Mouse (Mus musculus): ENCODE measurements around the gene Ugt1a8. TPM values are rescaled to one million over a fixed set of nuclear protein-coding genes. Genes with fewer than 3 reads are reported as not detected.
"Not testable (repeated sequence)": the region's sequence is repeated elsewhere in the genome, so short reads cannot be mapped to it uniquely, and the experiment has no call there.

Gene Ugt1a8
- total RNA-seq, 2 experiments from 2014 or later: not detected

- not testable (repeated sequence) for DNase-seq (ENCODE audit: low spot score in 2 of 2)
These were observed 21.5 kb downstream of the Ugt1a8 start for GRCm38 (mm10) chr1:88109027-88109557.

DNA sequence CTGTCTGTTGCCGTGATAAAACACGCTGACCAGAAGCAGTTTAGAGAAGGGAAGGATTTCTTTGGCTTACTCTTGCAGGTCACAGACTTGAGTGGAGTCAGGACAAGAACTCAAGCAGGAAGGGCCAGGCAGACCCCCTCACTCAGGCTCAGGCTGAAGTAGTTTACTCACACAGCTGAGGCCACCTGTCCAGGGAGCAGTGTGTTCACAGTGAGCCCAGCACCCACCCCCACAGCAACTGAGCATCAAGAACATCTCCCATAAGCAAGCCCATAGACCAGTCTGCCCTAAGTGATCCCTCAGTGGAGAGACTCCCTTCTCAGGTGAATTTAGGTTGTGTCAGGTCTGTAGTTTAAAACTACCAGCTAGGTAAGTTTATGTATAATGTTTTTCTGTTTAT lies 22.0 kb downstream of the Ugt1a8 start:
- DNase-seq (ENCODE audit: low spot score in 2 of 2): not testable (repeated sequence)

- not testable (repeated sequence) for DNase-seq (ENCODE audit: low spot score in 2 of 2)
These were observed 25.2 kb downstream of the Ugt1a8 start for GRCm38 (mm10) chr1:88112769-88113168.

GRCm38 (mm10) chr1:88120550-88120949 lies 32.9 kb downstream of the Ugt1a8 start:
- not testable (repeated sequence) for DNase-seq (ENCODE audit: low spot score in 2 of 2)

DNA sequence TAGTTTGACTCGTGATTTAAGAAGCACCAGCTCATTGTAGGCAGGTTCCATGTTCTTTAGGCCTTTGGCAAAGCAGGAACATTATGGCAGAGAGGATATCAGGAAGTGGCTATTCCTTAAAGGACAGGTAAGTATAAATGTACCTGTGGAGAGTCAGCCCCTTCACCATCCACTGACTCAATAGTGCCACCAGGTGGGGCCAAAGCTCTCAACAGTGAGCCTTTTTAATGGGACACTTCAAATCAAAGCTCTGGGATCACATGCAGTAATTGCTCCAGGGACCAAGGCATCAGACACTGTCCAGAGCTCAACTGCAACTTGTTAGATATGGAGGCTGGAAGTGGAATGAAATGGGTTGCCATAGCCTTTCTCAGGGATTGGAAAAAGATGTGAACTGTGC lies 33.9 kb downstream of the Ugt1a8 start:
- not testable (repeated sequence) for DNase-seq (ENCODE audit: low spot score in 2 of 2)

GRCm38 (mm10) chr1:88125827-88126360 lies 38.3 kb downstream of the Ugt1a8 start:
- not testable (repeated sequence) for DNase-seq (ENCODE audit: low spot score in 2 of 2)

GRCm38 (mm10) chr1:88129091-88129490 lies 41.5 kb downstream of the Ugt1a8 start:
- DNase-seq (ENCODE audit: low spot score in 2 of 2): not testable (repeated sequence)

GRCm38 (mm10) chr1:88130223-88130622 lies 42.6 kb downstream of the Ugt1a8 start:
- not testable (repeated sequence) for DNase-seq (ENCODE audit: low spot score in 2 of 2)

- DNase-seq (ENCODE audit: low spot score in 2 of 2): no peak
These were observed 46.4 kb downstream of the Ugt1a8 start for GRCm38 (mm10) chr1:88133908-88134456.

DNA sequence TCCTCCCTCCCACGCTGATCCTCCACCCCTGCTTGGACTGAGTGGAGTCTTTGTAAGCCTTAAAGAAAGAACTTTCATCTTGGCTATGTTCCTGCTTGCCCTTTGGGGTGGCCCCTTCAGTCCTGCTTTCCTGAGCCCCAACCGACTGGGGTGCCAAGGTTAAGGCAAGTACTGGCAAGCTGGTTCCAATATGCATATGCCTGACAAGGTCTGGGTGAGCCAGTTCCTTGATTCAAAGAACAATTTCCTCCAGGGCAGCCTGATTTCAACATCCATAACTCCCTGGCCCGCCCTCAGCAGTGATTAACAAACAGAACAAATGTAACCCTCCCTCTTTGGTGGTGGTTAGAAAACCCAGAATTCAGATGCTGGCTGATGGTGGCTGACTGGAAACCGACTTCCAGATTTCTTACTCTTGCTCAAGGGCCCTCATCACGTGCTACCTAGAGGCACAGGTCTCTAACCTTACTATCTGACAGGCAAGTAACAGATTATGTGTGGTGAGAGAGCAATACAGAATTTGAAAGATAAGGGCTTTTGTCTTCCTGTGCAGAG lies 46.9 kb downstream of the Ugt1a8 start, which contains the start of gene Ugt1a6a:
Gene Ugt1a6a (plus strand): TSS at position 353 of the 555 bp plus-strand sequence.
- DNase-seq (ENCODE audit: low spot score in 2 of 2): peak in 1 of 2 experiments; percentile 21

GRCm38 (mm10) chr1:88135229-88135904 lies 47.8 kb downstream of the Ugt1a8 start:
- not testable (repeated sequence) for DNase-seq (ENCODE audit: low spot score in 2 of 2)

DNA sequence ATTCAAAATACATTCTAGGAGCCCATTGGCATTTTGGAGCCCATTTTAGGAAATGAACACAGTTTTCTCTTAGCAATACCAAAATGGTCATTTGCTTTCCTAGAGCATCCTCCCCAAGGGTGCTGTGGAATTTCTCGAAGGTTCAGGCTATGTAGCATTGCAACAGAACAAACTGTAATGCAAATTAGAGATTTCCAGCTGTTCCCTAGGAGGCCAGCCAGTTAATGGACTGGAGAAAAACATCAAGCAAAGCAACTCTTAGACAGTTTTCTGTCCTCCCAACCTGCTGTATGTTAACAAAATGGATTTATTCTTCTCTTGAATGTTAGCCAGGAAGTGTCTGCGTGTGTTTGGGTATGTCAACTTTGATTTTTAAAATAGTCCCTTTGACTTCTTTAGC lies 49.0 kb downstream of the Ugt1a8 start:
- no peak for DNase-seq (ENCODE audit: low spot score in 2 of 2)

GRCm38 (mm10) chr1:88137264-88137663 lies 49.7 kb downstream of the Ugt1a8 start:
- no peak for DNase-seq (ENCODE audit: low spot score in 2 of 2)

DNA sequence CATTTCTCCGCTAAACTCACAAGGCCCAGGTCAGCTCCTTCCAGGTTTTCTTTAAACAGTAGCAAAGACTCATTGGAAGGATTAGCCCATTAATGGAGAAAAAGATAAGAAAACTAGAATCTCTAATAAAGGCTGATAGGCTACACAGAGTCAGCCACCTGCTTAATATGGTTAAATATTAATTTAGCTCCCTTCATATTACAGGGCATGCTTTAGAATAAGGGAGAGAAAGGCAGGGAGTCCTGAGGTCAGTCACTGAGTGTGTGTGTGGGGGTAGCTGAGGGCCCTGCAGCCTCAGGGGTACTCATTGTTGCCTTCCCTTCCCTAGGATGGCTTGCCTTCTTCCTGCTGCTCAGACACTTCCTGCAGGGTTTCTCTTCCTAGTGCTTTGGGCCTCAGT lies 50.5 kb downstream of the Ugt1a8 start:
- no peak for DNase-seq (ENCODE audit: low spot score in 2 of 2)

DNA sequence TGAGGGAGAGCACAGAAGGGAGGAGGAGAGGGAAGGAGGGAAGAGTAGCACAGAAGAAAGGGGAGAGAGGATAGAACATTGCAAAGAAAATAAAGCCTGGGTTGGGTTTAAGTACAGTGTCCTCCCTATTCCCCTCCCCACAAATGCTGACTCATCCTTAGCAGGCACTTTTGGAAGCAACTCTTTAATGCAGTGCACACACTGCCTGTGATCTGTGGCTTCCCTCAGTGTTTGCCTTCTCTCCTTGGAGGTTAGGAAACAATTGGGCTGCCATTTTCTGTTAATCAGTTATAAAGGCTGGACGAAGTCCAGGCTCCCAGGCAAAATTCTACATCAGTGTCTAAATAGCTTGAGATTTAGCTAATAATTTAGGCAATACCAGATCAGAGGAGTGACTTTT lies 52.9 kb downstream of the Ugt1a8 start:
- DNase-seq (ENCODE audit: low spot score in 2 of 2): not testable (repeated sequence)

DNA sequence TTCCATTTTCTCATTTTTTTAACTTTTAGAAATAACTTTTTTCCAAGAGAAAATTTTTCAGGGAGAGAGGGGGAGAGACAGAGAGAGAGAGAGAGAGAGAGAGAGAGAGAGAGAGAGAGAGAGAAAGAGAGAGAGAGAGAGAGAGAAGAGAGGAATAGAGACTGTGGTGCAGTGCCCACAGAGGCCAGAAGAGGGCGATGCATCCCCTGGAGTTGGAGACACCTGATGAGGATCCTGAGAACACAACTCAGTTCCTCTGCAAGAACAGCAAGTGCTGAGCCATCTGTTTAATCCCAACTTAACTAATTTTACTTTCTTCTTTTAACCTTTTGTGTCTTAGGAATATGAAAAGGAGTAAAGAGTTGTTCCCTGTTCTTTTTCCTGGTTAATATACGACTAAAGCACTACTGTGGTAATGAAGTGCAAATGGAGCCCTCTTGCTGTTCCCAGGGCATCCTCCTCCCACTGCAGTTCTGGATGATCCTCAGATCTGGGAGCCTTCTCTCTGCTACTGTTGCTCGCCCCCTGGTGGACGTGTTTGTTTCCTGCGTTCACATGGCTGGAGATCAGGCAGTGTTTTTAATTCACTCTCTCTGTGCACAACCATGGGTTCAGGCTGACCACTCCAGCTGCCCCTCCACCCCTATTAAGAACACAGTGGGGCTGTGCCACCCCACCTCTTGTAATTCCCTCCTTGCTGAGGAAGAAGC lies 56.5 kb downstream of the Ugt1a8 start:
- peak; percentile 29 to 45 for DNase-seq (ENCODE audit: low spot score in 2 of 2)

- not testable (repeated sequence) for DNase-seq (ENCODE audit: low spot score in 2 of 2)
These were observed 57.7 kb downstream of the Ugt1a8 start for GRCm38 (mm10) chr1:88145278-88145677.

DNA sequence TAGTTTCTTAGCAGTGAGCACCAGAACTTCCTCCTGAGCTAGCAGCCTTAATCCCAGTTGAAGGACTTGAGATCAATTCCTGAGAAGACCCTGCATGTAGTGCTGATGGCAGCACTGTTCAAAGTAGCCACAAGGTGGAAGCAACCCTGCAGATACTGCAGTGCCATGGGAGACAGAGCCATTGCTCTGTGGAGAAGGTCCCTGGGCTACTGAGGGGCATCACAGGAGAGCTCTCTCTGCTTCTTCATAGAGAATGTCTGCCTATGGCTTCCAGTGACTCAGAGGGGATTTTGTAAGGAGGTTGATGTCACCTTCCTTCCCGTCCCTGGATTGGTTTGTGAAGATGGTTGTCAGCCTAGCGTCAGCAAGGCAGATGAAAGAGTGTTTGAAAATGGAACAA lies 62.5 kb downstream of the Ugt1a8 start:
- not testable (repeated sequence) for DNase-seq (ENCODE audit: low spot score in 2 of 2)

- no peak for DNase-seq (ENCODE audit: low spot score in 2 of 2)
These were observed 70.8 kb downstream of the Ugt1a8 start for GRCm38 (mm10) chr1:88158430-88158829.

- DNase-seq (ENCODE audit: low spot score in 2 of 2): no peak
These were observed 78.1 kb downstream of the Ugt1a8 start, which contains the start of gene Ugt1a5 for GRCm38 (mm10) chr1:88165711-88166110. Ugt1a5 (plus strand) TSS chr1:88166012.

- DNase-seq (ENCODE audit: low spot score in 2 of 2): not testable (repeated sequence)
These were observed 84.6 kb downstream of the Ugt1a8 start for GRCm38 (mm10) chr1:88172190-88172589.
